Mouse (Mus musculus) mouse embryonic stem cell (cell line): ENCODE results near the gene Wipf1.

Experiments
- in situ Hi-C, 2 experiments: fragments of 300-500 bp; cut with MboI; formaldehyde crosslinking; loops; 1 replicate in 1 of 2; 3 replicates in 1 of 2; pipeline ENCODE4 v1.14.3; 2019 to 2020; ENCODE audit warnings: low sequenced_read_pairs in 2 of 2, low pct_unique_long_range_greater_than_20kb in 1 of 2, mixed read lengths in 1 of 2; ENCODE audit not compliant: unreplicated experiment in 1 of 2

The Wipf1 gene

DNA sequence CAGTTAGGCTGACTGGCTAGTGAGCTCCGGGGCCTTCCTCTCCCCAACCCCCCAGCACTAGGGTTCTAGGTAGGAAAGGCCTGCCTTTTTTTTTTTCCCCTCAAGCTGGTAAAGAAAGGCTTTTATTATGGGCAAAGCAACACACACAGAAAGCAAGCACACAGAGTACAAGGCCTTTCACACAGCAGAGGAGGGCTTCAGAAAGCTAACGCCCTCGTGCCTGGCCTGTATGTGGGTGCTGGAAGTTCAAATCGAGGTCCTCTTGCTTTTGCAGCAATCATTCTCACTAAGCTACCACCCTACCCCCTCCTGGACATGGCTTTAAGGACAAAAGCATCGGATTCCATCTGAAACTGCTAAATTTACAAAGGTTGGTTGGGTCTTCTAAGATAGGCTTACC, 149.9 kb downstream of the Wipf1 start:
- in situ Hi-C loops = no loop called here
